Comparison of ENCODE assay signal across 17 mouse cellular contexts in the genomic region with DNA sequence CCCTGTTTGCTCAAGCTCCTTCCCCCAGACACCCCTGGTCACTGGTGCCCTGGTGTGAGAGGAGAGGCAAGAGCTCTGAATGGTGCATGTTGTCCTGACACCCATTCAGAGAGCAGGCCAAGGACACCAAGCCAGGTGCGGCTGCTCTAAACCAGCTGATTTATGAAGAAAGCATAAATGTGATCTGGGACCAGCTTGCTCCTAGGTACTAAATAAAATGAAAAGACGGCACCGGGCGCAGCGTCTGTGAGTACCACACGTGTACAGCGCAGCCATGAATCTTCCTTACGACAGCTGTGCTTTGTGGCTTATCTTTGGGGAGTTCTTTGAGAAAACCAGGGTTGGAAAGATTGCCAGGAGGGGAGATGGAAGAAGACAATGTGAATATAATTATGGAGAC. TPM values are rescaled to one million over a fixed set of nuclear protein-coding genes. Genes with fewer than 3 reads are reported as not detected.
"Had no signal": no experiment of that assay in that cellular context is flagged by ENCODE, and none has a peak within 500 bp of the region (broad histone marks: within the 10 kb centered on the region; RNA-seq: fewer than 3 reads in every experiment).

No protein-coding gene starts in this region.

- H3K4me1 ChIP-seq: midbrain, embryonic 10.5 days; midbrain, embryonic 12.5 days; neural tube, embryonic 12.5 days; stomach, embryonic 15.5 days had no signal

- ATAC-seq: midbrain, embryonic 16.5 days had no signal

- H3K4me2 ChIP-seq: lung, embryonic 14.5 days; midbrain, embryonic 12.5 days; neural tube, embryonic 12.5 days; stomach, embryonic 15.5 days had no signal

- H3K4me3 ChIP-seq: midbrain, embryonic 10.5 days; midbrain, embryonic 12.5 days; myocyte; neural tube, embryonic 12.5 days; stomach, embryonic 15.5 days had no signal

- H3K27ac ChIP-seq: liver, embryonic 14.5 days; midbrain, embryonic 10.5 days; midbrain, embryonic 12.5 days; neural tube, embryonic 12.5 days; stomach, embryonic 15.5 days; stomach, postnatal 0 days had no signal

- H3K27me3 ChIP-seq: neural tube, embryonic 12.5 days had no signal

- H3K9me3 ChIP-seq: midbrain, embryonic 10.5 days; neural tube, embryonic 12.5 days; stomach, embryonic 15.5 days had no signal

- DNase-seq: lung, adult 18-20 months; lung, embryonic 14.5 days; lung, postnatal 10 days; lung, postnatal 4 days; midbrain, embryonic 14.5 days; right cerebral cortex, postnatal 14 days; thymus, adult 2 months; thymus, postnatal 25 days; thymus, postnatal 4 days had no signal

- H3K36me3 ChIP-seq: midbrain, embryonic 10.5 days; midbrain, embryonic 12.5 days; neural tube, embryonic 12.5 days; stomach, embryonic 15.5 days had no signal

- H3K9ac ChIP-seq: liver, embryonic 14.5 days; lung, embryonic 14.5 days; midbrain, embryonic 12.5 days; neural tube, embryonic 12.5 days; stomach, embryonic 15.5 days had no signal

RNA-seq across cellular contexts. Expression of gene Galnt9, which starts 8.2 kb away (rescaled TPM):
- polyA plus RNA-seq: lung, embryonic 14.5 days had no signal
